Comparison of ENCODE assay signal across 9 mouse cellular contexts in genomic region chr1:23187446-23188206, GRCm38 (mm10).
A peak's percentile ranks its signal among the peaks of the same experiment; 100 is the strongest.
DNase-seq lines count a peak whose midpoint lies in the region; ATAC-seq and TF ChIP-seq lines count a peak whose summit lies in the region.
"Had no signal": no experiment of that assay in that cellular context is flagged by ENCODE, and none has a peak within 500 bp of the region (broad histone marks: within the 10 kb centered on the region; RNA-seq: fewer than 3 reads in every experiment).

No protein-coding gene starts in this region.

- H3K27me3 ChIP-seq in kidney, adult 2 months (replicated peaks; ENCODE audit: control insufficient read depth, insufficient read depth, low read length), result no peaks in the 10 kb centered on the region; the same call in 1 of the 2 replicates
- no peaks in the 10 kb centered on the region for H3K27me3 ChIP-seq in intestine, embryonic 14.5 days (replicated peaks; ENCODE audit: control insufficient read depth, insufficient read depth, low read length)

- H3K27ac ChIP-seq in kidney, adult 2 months (ENCODE audit: insufficient read depth, low read depth, low read length), result peak overlapping the region; percentile 58
- H3K27ac ChIP-seq in brown adipose tissue, adult 24 weeks (replicated peaks; ENCODE audit: low read depth, low read length), result peak overlapping the region; percentile 77
- H3K27ac ChIP-seq in intestine, embryonic 14.5 days (ENCODE audit: low read depth), result peak overlapping the region; percentile 33; the same call in 1 of the 2 replicates

- intact Hi-C loops in gastrocnemius, postnatal 36 days (cut with DNase I), result no loop called here

- H3K4me2 ChIP-seq in intestine, embryonic 14.5 days (ENCODE audit: low read length), result no peak overlapping the region

- no peaks in the 10 kb centered on the region for H3K36me3 ChIP-seq in kidney, adult 2 months (ENCODE audit: control insufficient read depth, insufficient read depth, low read length)
- no peaks in the 10 kb centered on the region for H3K36me3 ChIP-seq in intestine, embryonic 14.5 days (ENCODE audit: control insufficient read depth, insufficient read depth, low read length)

- H3K9me3 ChIP-seq in intestine, embryonic 14.5 days (ENCODE audit: control insufficient read depth, low read length), result no peaks in the 10 kb centered on the region

- no peak for TF ChIP-seq CTCF in kidney, adult 2 months (conservative IDR thresholded peaks at IDR 0.05; ENCODE audit: insufficient read depth, insufficient read length, low read depth, low read length)

- H3K9ac ChIP-seq in intestine, embryonic 14.5 days (ENCODE audit: low read length), result no peak overlapping the region

- no peak for ATAC-seq in intestine, embryonic 14.5 days (replicated peaks; ENCODE audit: low FRiP score, low TSS enrichment, low read depth)

- peaks cover 10% of the 10 kb centered on the region for H3K4me1 ChIP-seq in kidney, adult 2 months (ENCODE audit: control insufficient read depth, insufficient read depth, low read length)
- H3K4me1 ChIP-seq in brown adipose tissue, adult 24 weeks (ENCODE audit: control insufficient read depth, insufficient read depth, insufficient read length, low read length), result peaks cover 5% of the 10 kb centered on the region; the same call in 1 of the 2 replicates
- H3K4me1 ChIP-seq in intestine, embryonic 14.5 days (replicated peaks; ENCODE audit: control insufficient read depth, insufficient read depth, low read length), result peaks cover 3% of the 10 kb centered on the region; the same call in 1 of the 2 replicates

- no peak for TF ChIP-seq POLR2A in kidney, adult 2 months (IDR thresholded peaks at IDR 0.05; ENCODE audit: low read depth, low read length)

- WGBS in kidney, adult 2 months, result 34% methylated on average over 6 of the region's 6 CpGs
- WGBS in intestine, embryonic 14.5 days, result 63% methylated on average over 6 of the region's 6 CpGs

- peak; percentile 23 for DNase-seq in kidney, adult 2 months
- no peak for DNase-seq in kidney, adult 18-20 months
- no peak for DNase-seq in intestine, embryonic 14.5 days (ENCODE audit: low spot score)
- DNase-seq in lung, postnatal 10 days, result peak; percentile 22
- DNase-seq in yolk sac, embryonic 10.5 days (ENCODE audit: low spot score), result no peak
- no peak for DNase-seq in gastrocnemius, postnatal 36 days
- DNase-seq in thymus, postnatal 0 days (ENCODE audit: low spot score), result no peak
- DNase-seq: cerebellum, postnatal 36 days had no signal

- H3K4me3 ChIP-seq in kidney, adult 2 months (ENCODE audit: insufficient read depth, low read depth, low read length), result no peak overlapping the region
- peak overlapping the region; percentile 45 for H3K4me3 ChIP-seq in brown adipose tissue, adult 24 weeks (ENCODE audit: insufficient read depth, low read depth, low read length)
- no peak overlapping the region for H3K4me3 ChIP-seq in intestine, embryonic 14.5 days (ENCODE audit: low read depth, low read length)

Comparison
In these comparisons a context has a peak if more than half of its experiments do, and no peak if none do; other contexts are left out.
1. DNase-seq: peak in kidney, adult 2 months (single experiment) and lung, postnatal 10 days (single experiment); none in kidney, adult 18-20 months (single experiment), intestine, embryonic 14.5 days (single experiment), yolk sac, embryonic 10.5 days (single experiment), gastrocnemius, postnatal 36 days (0 of 2) and thymus, postnatal 0 days (single experiment).
2. Peak in every context shown above with its lines, with median percentiles within 50 percentile points of each other: H3K27ac ChIP-seq.